ENCODE assay signal across 12 mouse cellular contexts in the genomic region with DNA sequence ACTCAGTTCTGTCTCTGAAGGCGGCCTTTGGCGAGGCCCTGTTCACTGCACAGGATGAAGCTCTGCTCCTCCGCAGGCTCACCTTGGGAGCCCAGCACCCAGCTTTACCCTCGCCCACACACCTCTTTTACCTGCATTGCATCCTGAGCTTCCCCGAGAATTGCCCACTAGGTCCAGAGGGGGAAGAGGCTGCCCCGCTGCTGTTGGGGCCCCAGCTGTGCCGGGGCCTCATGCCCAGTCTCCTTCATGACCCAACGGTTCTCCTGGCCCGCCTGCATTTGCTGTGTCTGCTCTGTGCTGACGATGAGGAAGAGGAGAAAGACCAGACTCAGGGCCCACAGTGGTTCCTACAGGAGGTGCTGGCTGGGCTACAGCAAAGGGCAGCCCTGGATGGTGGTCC. TPM values are rescaled to one million over a fixed set of nuclear protein-coding genes. Genes with fewer than 3 reads are reported as not detected.
DNase-seq lines count a peak whose midpoint lies in the region; ATAC-seq and TF ChIP-seq lines count a peak whose summit lies in the region.
"Had no signal": no experiment of that assay in that cellular context is flagged by ENCODE, and none has a peak within 500 bp of the region (broad histone marks: within the 10 kb centered on the region; RNA-seq: fewer than 3 reads in every experiment).

No protein-coding gene starts in this region.

- H3K27ac ChIP-seq in hindbrain, embryonic 13.5 days, result no peak overlapping the region
- no peak overlapping the region for H3K27ac ChIP-seq in hindbrain, postnatal 0 days
- H3K27ac ChIP-seq in ES-Bruce4 (ENCODE audit: insufficient read depth, low read length), result no peak overlapping the region
- H3K27ac ChIP-seq in embryonic facial prominence, embryonic 10.5 days (replicated peaks), result no peak overlapping the region
- 0 out of 2 replicates have a peak overlapping the region, but pooled peaks have one; percentile 93 for H3K27ac ChIP-seq in liver, embryonic 15.5 days (replicated peaks)

- DNase-seq in hindbrain, postnatal 0 days (ENCODE audit: low spot score), result no peak
- no peak for DNase-seq in embryonic facial prominence, embryonic 10.5 days (ENCODE audit: low spot score)
- no peak for DNase-seq in right cerebral cortex, adult 2 months (ENCODE audit: low spot score in 2 of 2)
- no peak for DNase-seq in B cell, adult 2 months

- no peak for TF ChIP-seq POLR2A in ES-Bruce4 (IDR thresholded peaks at IDR 0.05; ENCODE audit: insufficient read depth, low read length)

- H3K36me3 ChIP-seq in hindbrain, embryonic 13.5 days, result peaks cover 20% of the 10 kb centered on the region
- H3K36me3 ChIP-seq in hindbrain, postnatal 0 days (ENCODE audit: insufficient read depth, low read length), result peaks cover 13% of the 10 kb centered on the region; the same call in 1 of the 2 replicates
- no peaks in the 10 kb centered on the region for H3K36me3 ChIP-seq in ES-Bruce4 (ENCODE audit: control insufficient read depth, insufficient read depth, low read length, poor library complexity, severe bottlenecking)
- H3K36me3 ChIP-seq in embryonic facial prominence, embryonic 10.5 days (replicated peaks), result peaks cover 8% of the 10 kb centered on the region; the same call in 1 of the 2 replicates
- peaks cover 13% of the 10 kb centered on the region for H3K36me3 ChIP-seq in liver, embryonic 15.5 days (replicated peaks)

- H3K9ac ChIP-seq in hindbrain, embryonic 13.5 days, result 0 out of 2 replicates have a peak overlapping the region, but pooled peaks have one; percentile 62
- no peak overlapping the region for H3K9ac ChIP-seq in hindbrain, postnatal 0 days (replicated peaks; ENCODE audit: low read length)
- H3K9ac ChIP-seq in ES-Bruce4 (ENCODE audit: low read depth, poor library complexity, severe bottlenecking), result 0 out of 2 replicates have a peak overlapping the region, but pooled peaks have one; percentile 8
- H3K9ac ChIP-seq in liver, embryonic 15.5 days, result no peak overlapping the region

- TF ChIP-seq CTCF in hindbrain, postnatal 0 days (IDR thresholded peaks at IDR 0.05; ENCODE audit: low read depth), result no peak
- TF ChIP-seq CTCF in ES-Bruce4 (IDR thresholded peaks at IDR 0.05; ENCODE audit: low read depth, low read length), result no peak

- H3K9me3 ChIP-seq in hindbrain, embryonic 13.5 days, result no peaks in the 10 kb centered on the region
- H3K9me3 ChIP-seq in hindbrain, postnatal 0 days (ENCODE audit: low read length), result no peaks in the 10 kb centered on the region
- no peaks in the 10 kb centered on the region for H3K9me3 ChIP-seq in ES-Bruce4 (replicated peaks; ENCODE audit: control insufficient read depth, insufficient read depth, low read length, poor library complexity, severe bottlenecking)
- no peaks in the 10 kb centered on the region for H3K9me3 ChIP-seq in embryonic facial prominence, embryonic 10.5 days
- no peaks in the 10 kb centered on the region for H3K9me3 ChIP-seq in liver, embryonic 15.5 days (replicated peaks)

- H3K4me2 ChIP-seq in hindbrain, embryonic 13.5 days, result no peak overlapping the region
- H3K4me2 ChIP-seq in hindbrain, postnatal 0 days (ENCODE audit: low read depth, low read length), result no peak overlapping the region
- H3K4me2 ChIP-seq in liver, embryonic 15.5 days, result peak overlapping the region; percentile 98

- no peak for TF ChIP-seq EP300 in ES-Bruce4 (IDR thresholded peaks at IDR 0.05; ENCODE audit: insufficient read depth, low read depth, low read length)

- H3K27me3 ChIP-seq in hindbrain, embryonic 13.5 days, result peaks cover 35% of the 10 kb centered on the region
- H3K27me3 ChIP-seq in hindbrain, postnatal 0 days (ENCODE audit: insufficient read depth, low read length), result no peaks in the 10 kb centered on the region
- H3K27me3 ChIP-seq in ES-Bruce4 (ENCODE audit: control insufficient read depth, insufficient read depth, low read length, poor library complexity, severe bottlenecking), result no peaks in the 10 kb centered on the region
- H3K27me3 ChIP-seq in embryonic facial prominence, embryonic 10.5 days (replicated peaks; ENCODE audit: low read depth, poor library complexity, severe bottlenecking), result peaks cover 51% of the 10 kb centered on the region
- peaks cover 26% of the 10 kb centered on the region for H3K27me3 ChIP-seq in liver, embryonic 15.5 days

- H3K4me3 ChIP-seq in hindbrain, embryonic 13.5 days, result no peak overlapping the region
- H3K4me3 ChIP-seq in hindbrain, postnatal 0 days (ENCODE audit: low read length), result no peak overlapping the region
- no peak overlapping the region for H3K4me3 ChIP-seq in ES-Bruce4 (ENCODE audit: low read depth, low read length)
- 0 out of 2 replicates have a peak overlapping the region, but pooled peaks have one; percentile 83 for H3K4me3 ChIP-seq in embryonic facial prominence, embryonic 10.5 days
- peak overlapping the region; percentile 81 for H3K4me3 ChIP-seq in liver, embryonic 15.5 days (replicated peaks)

- ATAC-seq in hindbrain, embryonic 13.5 days (ENCODE audit: low FRiP score), result no peak
- ATAC-seq in hindbrain, postnatal 0 days, result no peak
- ATAC-seq in liver, embryonic 15.5 days (ENCODE audit: insufficient read depth), result no peak

- peaks cover 29% of the 10 kb centered on the region for H3K4me1 ChIP-seq in hindbrain, embryonic 13.5 days (replicated peaks)
- H3K4me1 ChIP-seq in hindbrain, postnatal 0 days (ENCODE audit: insufficient read depth, low read length), result peaks cover 7% of the 10 kb centered on the region
- H3K4me1 ChIP-seq in ES-Bruce4 (ENCODE audit: control insufficient read depth, insufficient read depth, low read length), result no peaks in the 10 kb centered on the region
- peaks cover 27% of the 10 kb centered on the region for H3K4me1 ChIP-seq in embryonic facial prominence, embryonic 10.5 days
- peaks cover 43% of the 10 kb centered on the region for H3K4me1 ChIP-seq in liver, embryonic 15.5 days (replicated peaks)

- 95% methylated on average over 10 of the region's 10 CpGs for WGBS in hindbrain, embryonic 13.5 days
- WGBS in hindbrain, postnatal 0 days, result 83% methylated on average over 10 of the region's 10 CpGs
- 92% methylated on average over 10 of the region's 10 CpGs for WGBS in embryonic facial prominence, embryonic 10.5 days
- 74% methylated on average over 10 of the region's 10 CpGs for WGBS in liver, embryonic 15.5 days (ENCODE audit: insufficient replicate concordance)

RNA-seq across cellular contexts. Expression of gene Ap5b1, which starts 1.7 kb away (rescaled TPM):
- 2.2 and 2.9 TPM in 2 replicates for polyA plus RNA-seq in hindbrain, embryonic 13.5 days (2015; fragmentation: Nextera tagmentation; extraction: Ambion mirVana)
- 15.0 and 19.3 TPM in 2 replicates for total RNA-seq in hindbrain, postnatal 0 days (2014; rRNA removed)
- 2.3 and 2.6 TPM in 2 replicates for polyA plus RNA-seq in hindbrain, postnatal 0 days (2015; fragmentation: Nextera tagmentation; extraction: Ambion mirVana)
- polyA plus RNA-seq in ES-Bruce4 (2011; ENCODE audit: insufficient read depth, insufficient read length, low read depth, missing spikeins), result 1.9 TPM in 2 replicates
- 2.1 and 2.6 TPM in 2 replicates for polyA plus RNA-seq in embryonic facial prominence, embryonic 10.5 days (2016; fragmentation: Nextera tagmentation; extraction: Ambion mirVana)
- polyA plus RNA-seq in liver, embryonic 15.5 days (2015; fragmentation: Nextera tagmentation; extraction: Ambion mirVana), result 3.6 and 4.0 TPM in 2 replicates

RNA-seq across cellular contexts. Expression of gene Ovol1, which starts 9.1 kb away (rescaled TPM):
- polyA plus RNA-seq in hindbrain, embryonic 13.5 days (2015; fragmentation: Nextera tagmentation; extraction: Ambion mirVana), result 0.21 TPM in 1 of 2 replicates, not detected in the other
- total RNA-seq in hindbrain, postnatal 0 days (2014; rRNA removed), result not detected in 2 replicates
- 0.25 TPM in 1 of 2 replicates, not detected in the other for polyA plus RNA-seq in hindbrain, postnatal 0 days (2015; fragmentation: Nextera tagmentation; extraction: Ambion mirVana)
- 0.46 and 0.52 TPM in 2 replicates for polyA plus RNA-seq in ES-Bruce4 (2011; ENCODE audit: insufficient read depth, insufficient read length, low read depth, missing spikeins)
- 0.83 and 1.3 TPM in 2 replicates for polyA plus RNA-seq in embryonic facial prominence, embryonic 10.5 days (2016; fragmentation: Nextera tagmentation; extraction: Ambion mirVana)
- 0.05 TPM in 1 of 2 replicates, not detected in the other for polyA plus RNA-seq in liver, embryonic 15.5 days (2015; fragmentation: Nextera tagmentation; extraction: Ambion mirVana)
- total RNA-seq: adrenal gland, postnatal 10 days; gastrocnemius, adult 8-10 months; hematopoietic stem cell, adult 5-6 weeks; layer of hippocampus, adult 18-20 months; megakaryocyte-erythroid progenitor cell, adult 5-6 weeks had no signal

RNA-seq across cellular contexts. Expression of gene Rnaseh2c, which starts 32.2 kb away (rescaled TPM):
- 71.2 and 80.6 TPM in 2 replicates for polyA plus RNA-seq in hindbrain, embryonic 13.5 days (2015; fragmentation: Nextera tagmentation; extraction: Ambion mirVana)
- 33.6 and 40.4 TPM in 2 replicates for total RNA-seq in hindbrain, postnatal 0 days (2014; rRNA removed)
- 66.4 and 75.4 TPM in 2 replicates for polyA plus RNA-seq in hindbrain, postnatal 0 days (2015; fragmentation: Nextera tagmentation; extraction: Ambion mirVana)
- 47.2 and 56.5 TPM in 2 replicates for polyA plus RNA-seq in ES-Bruce4 (2011; ENCODE audit: insufficient read depth, insufficient read length, low read depth, missing spikeins)
- polyA plus RNA-seq in embryonic facial prominence, embryonic 10.5 days (2016; fragmentation: Nextera tagmentation; extraction: Ambion mirVana), result 174 and 177 TPM in 2 replicates
- polyA plus RNA-seq in liver, embryonic 15.5 days (2015; fragmentation: Nextera tagmentation; extraction: Ambion mirVana), result 100 and 122 TPM in 2 replicates

RNA-seq across cellular contexts. Expression of gene Kat5, which starts 40.5 kb away (rescaled TPM):
- 77.2 and 79.7 TPM in 2 replicates for polyA plus RNA-seq in hindbrain, embryonic 13.5 days (2015; fragmentation: Nextera tagmentation; extraction: Ambion mirVana)
- total RNA-seq in hindbrain, postnatal 0 days (2014; rRNA removed), result 95.2 and 163 TPM in 2 replicates
- 72.0 and 74.0 TPM in 2 replicates for polyA plus RNA-seq in hindbrain, postnatal 0 days (2015; fragmentation: Nextera tagmentation; extraction: Ambion mirVana)
- polyA plus RNA-seq in ES-Bruce4 (2011; ENCODE audit: insufficient read depth, insufficient read length, low read depth, missing spikeins), result 50.9 and 65.5 TPM in 2 replicates
- 59.7 and 60.7 TPM in 2 replicates for polyA plus RNA-seq in embryonic facial prominence, embryonic 10.5 days (2016; fragmentation: Nextera tagmentation; extraction: Ambion mirVana)
- 16.2 and 17.4 TPM in 2 replicates for polyA plus RNA-seq in liver, embryonic 15.5 days (2015; fragmentation: Nextera tagmentation; extraction: Ambion mirVana)

RNA-seq across cellular contexts. Expression of gene Snx32, which starts 59.2 kb away (rescaled TPM):
- 80.3 and 81.1 TPM in 2 replicates for polyA plus RNA-seq in hindbrain, embryonic 13.5 days (2015; fragmentation: Nextera tagmentation; extraction: Ambion mirVana)
- total RNA-seq in hindbrain, postnatal 0 days (2014; rRNA removed), result 78.0 and 79.0 TPM in 2 replicates
- polyA plus RNA-seq in hindbrain, postnatal 0 days (2015; fragmentation: Nextera tagmentation; extraction: Ambion mirVana), result 75.0 and 79.6 TPM in 2 replicates
- 6.4 and 7.7 TPM in 2 replicates for polyA plus RNA-seq in ES-Bruce4 (2011; ENCODE audit: insufficient read depth, insufficient read length, low read depth, missing spikeins)
- polyA plus RNA-seq in embryonic facial prominence, embryonic 10.5 days (2016; fragmentation: Nextera tagmentation; extraction: Ambion mirVana), result 6.3 and 8.4 TPM in 2 replicates
- polyA plus RNA-seq in liver, embryonic 15.5 days (2015; fragmentation: Nextera tagmentation; extraction: Ambion mirVana), result 6.8 and 7.0 TPM in 2 replicates

Comparison
In these comparisons a context has a peak if more than half of its experiments do, and no peak if none do; other contexts are left out.
1. H3K9ac ChIP-seq: peak in hindbrain, embryonic 13.5 days (single experiment) and ES-Bruce4 (single experiment); none in hindbrain, postnatal 0 days (single experiment) and liver, embryonic 15.5 days (single experiment).
2. H3K4me3 ChIP-seq: peak in embryonic facial prominence, embryonic 10.5 days (single experiment) and liver, embryonic 15.5 days (single experiment); none in hindbrain, embryonic 13.5 days (single experiment), hindbrain, postnatal 0 days (single experiment) and ES-Bruce4 (single experiment).